Mouse (Mus musculus): ENCODE measurements at regions not wholly inside any gene's neighbourhood (a gene's known extent, or its start where the extent isn't known, plus 50 kb on each side); places are given as distances from the start of the nearest gene placed in this dataset.

DNA sequence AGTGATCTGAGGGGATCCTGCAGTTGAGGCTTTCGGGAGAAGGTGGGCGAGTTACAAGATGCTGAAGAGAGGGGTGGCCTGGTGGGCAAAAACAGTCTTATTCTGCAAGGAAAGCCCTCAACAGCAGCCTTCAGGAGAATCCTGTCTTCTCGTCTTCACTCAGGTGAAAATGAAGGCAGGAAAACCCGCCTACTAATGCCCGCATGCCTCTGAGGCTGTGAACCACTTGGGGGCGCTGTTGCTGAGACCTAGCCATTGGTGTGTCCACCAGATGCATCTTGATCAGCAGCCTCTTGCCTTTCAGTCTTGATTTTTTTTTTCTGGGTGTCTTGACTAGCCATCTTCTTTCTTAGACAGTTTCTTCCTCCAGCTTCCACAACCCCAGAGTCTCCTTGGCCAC is 85.2 kb upstream of the Tpm1 start:
- no peak overlapping the region for H3K27ac ChIP-seq (ENCODE audit: insufficient read depth, low read depth, low read length, poor library complexity, severe bottlenecking)
- no peaks in the 10 kb centered on the region for H3K9me3 ChIP-seq (ENCODE audit: control insufficient read depth, insufficient read depth, low read depth, low read length)
- H3K9ac ChIP-seq (ENCODE audit: insufficient read depth, low read depth, low read length, poor library complexity, severe bottlenecking) = no peak overlapping the region
- in situ Hi-C loops (cut with MboI; ENCODE audit: low sequenced_read_pairs in 2 of 2, unreplicated experiment in 2 of 2) = no loop called here
- H3K4me3 ChIP-seq (ENCODE audit: insufficient read depth in 1 of 2, low read depth in 1 of 2, low read length in 2 of 2, poor library complexity in 1 of 2, severe bottlenecking in 1 of 2) = no peak overlapping the region
- no peaks in the 10 kb centered on the region for H3K36me3 ChIP-seq (ENCODE audit: control insufficient read depth, insufficient read depth, low read length, poor library complexity, severe bottlenecking)
- TF ChIP-seq ZC3H11A (IDR thresholded peaks at IDR 0.05; ENCODE audit: borderline replicate concordance, low read depth, low read length) = peak; percentile 38; the same call in 1 of the 2 replicates
- no peak for TF ChIP-seq ZNF384 (IDR thresholded peaks at IDR 0.05; ENCODE audit: low read depth, low read length)
- no peaks in the 10 kb centered on the region for H3K4me1 ChIP-seq (ENCODE audit: control insufficient read depth in 2 of 2, insufficient read depth in 2 of 2, low read length in 2 of 2, poor library complexity in 1 of 2)
- peak; percentile 41 for DNase-seq (ENCODE audit: low read depth, low spot score)

DNA sequence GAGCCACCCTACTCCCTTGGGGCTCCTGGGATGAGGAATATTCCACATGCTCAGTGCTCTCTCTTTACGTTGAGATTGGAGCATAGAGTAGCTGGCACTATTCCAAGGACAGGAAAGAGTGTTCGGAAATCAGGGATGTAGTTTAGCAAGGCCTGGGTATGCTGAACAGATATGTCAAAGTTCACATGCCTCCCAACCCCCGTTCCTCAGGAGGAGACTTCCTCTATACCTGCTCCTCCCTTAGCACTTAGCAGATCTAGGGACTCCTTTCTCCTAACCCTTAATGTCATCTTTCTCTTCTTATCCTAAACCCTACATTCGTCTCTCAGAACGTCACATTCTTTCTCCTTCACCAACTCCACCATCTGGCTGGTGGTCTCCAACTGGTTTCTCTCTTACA is 83.2 kb upstream of the Tpm1 start:
- Histone ChIP-seq H3K36me3 (ENCODE audit: control insufficient read depth, insufficient read depth, low read length, poor library complexity, severe bottlenecking) (no peaks in the 10 kb centered on the region), H3K27ac (ENCODE audit: insufficient read depth, low read depth, low read length, poor library complexity, severe bottlenecking) (no peak overlapping the region), H3K4me1 (ENCODE audit: control insufficient read depth in 2 of 2, insufficient read depth in 2 of 2, low read length in 2 of 2, poor library complexity in 1 of 2) (no peaks in the 10 kb centered on the region), H3K9me3 (ENCODE audit: control insufficient read depth, insufficient read depth, low read depth, low read length) (no peaks in the 10 kb centered on the region), H3K9ac (ENCODE audit: insufficient read depth, low read depth, low read length, poor library complexity, severe bottlenecking) (no peak overlapping the region), H3K4me3 (ENCODE audit: insufficient read depth in 1 of 2, low read depth in 1 of 2, low read length in 2 of 2, poor library complexity in 1 of 2, severe bottlenecking in 1 of 2) (no peak overlapping the region)
- DNase-seq (ENCODE audit: low read depth, low spot score) = no peak
- TF ChIP-seq ZNF384 (IDR thresholded peaks at IDR 0.05; ENCODE audit: low read depth, low read length) (no peak), CHD2 (IDR thresholded peaks at IDR 0.05; ENCODE audit: low read depth, low read length) (no peak), MAFK (IDR thresholded peaks at IDR 0.05; ENCODE audit: insufficient read depth, low read depth, low read length) (no peak), ZC3H11A (IDR thresholded peaks at IDR 0.05; ENCODE audit: borderline replicate concordance, low read depth, low read length) (no peak), HCFC1 (IDR thresholded peaks at IDR 0.05; ENCODE audit: borderline replicate concordance, insufficient read depth, low read length) (no peak)
- in situ Hi-C loops (cut with MboI; ENCODE audit: low sequenced_read_pairs in 2 of 2, unreplicated experiment in 2 of 2) = no loop called here

DNA sequence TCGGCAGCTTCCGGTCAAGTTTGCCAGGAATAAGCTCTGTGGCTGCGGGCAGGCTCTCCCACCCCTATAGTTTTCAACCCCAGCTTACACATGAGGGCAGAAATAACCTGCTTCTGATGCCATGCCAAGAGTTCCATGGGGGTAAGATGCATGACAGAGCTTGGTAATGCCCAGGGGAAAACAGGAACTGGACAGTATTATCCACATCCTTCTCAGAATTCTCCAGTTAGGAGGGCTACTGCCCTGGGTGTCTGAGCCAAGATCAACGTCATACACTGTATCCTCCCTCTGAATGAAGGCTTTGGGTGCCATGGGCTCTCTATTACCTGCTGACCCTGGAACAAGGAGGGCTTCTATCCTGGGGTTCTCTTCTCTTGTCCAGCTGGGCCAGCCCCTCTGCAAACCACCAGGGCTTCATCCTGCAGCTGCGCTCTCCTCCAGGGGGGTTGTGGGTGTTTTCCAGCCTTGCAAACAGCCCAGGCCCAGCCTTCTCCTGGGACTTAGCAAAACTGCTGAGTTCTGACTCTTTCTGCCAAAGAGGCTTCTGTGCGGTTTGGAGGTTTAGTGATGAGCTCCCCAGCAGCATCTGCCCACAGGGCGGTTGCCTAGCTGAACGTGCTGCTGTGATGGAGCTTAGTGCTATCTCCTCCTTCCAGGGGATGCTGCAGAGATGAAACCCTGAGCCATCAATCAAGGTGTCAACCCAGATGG is 81.7 kb upstream of the Tpm1 start:
- no peak for DNase-seq (ENCODE audit: low read depth, low spot score)
- in situ Hi-C loops (cut with MboI; ENCODE audit: low sequenced_read_pairs in 2 of 2, unreplicated experiment in 2 of 2) = no loop called here
- no peaks in the 10 kb centered on the region for H3K4me1 ChIP-seq (ENCODE audit: control insufficient read depth in 2 of 2, insufficient read depth in 2 of 2, low read length in 2 of 2, poor library complexity in 1 of 2)
- no peak for TF ChIP-seq ZNF384 (IDR thresholded peaks at IDR 0.05; ENCODE audit: low read depth, low read length)
- no peak for TF ChIP-seq CHD2 (IDR thresholded peaks at IDR 0.05; ENCODE audit: low read depth, low read length)
- TF ChIP-seq MAFK (IDR thresholded peaks at IDR 0.05; ENCODE audit: insufficient read depth, low read depth, low read length) = no peak
- TF ChIP-seq ZC3H11A (IDR thresholded peaks at IDR 0.05; ENCODE audit: borderline replicate concordance, low read depth, low read length) = no peak
- TF ChIP-seq HCFC1 (IDR thresholded peaks at IDR 0.05; ENCODE audit: borderline replicate concordance, insufficient read depth, low read length) = no peak
- no peak overlapping the region for H3K9ac ChIP-seq (ENCODE audit: insufficient read depth, low read depth, low read length, poor library complexity, severe bottlenecking)
- H3K9me3 ChIP-seq (ENCODE audit: control insufficient read depth, insufficient read depth, low read depth, low read length) = no peaks in the 10 kb centered on the region
- no peak overlapping the region for H3K27ac ChIP-seq (ENCODE audit: insufficient read depth, low read depth, low read length, poor library complexity, severe bottlenecking)
- H3K36me3 ChIP-seq (ENCODE audit: control insufficient read depth, insufficient read depth, low read length, poor library complexity, severe bottlenecking) = no peaks in the 10 kb centered on the region
- no peak overlapping the region for H3K4me3 ChIP-seq (ENCODE audit: insufficient read depth in 1 of 2, low read depth in 1 of 2, low read length in 2 of 2, poor library complexity in 1 of 2, severe bottlenecking in 1 of 2)

DNA sequence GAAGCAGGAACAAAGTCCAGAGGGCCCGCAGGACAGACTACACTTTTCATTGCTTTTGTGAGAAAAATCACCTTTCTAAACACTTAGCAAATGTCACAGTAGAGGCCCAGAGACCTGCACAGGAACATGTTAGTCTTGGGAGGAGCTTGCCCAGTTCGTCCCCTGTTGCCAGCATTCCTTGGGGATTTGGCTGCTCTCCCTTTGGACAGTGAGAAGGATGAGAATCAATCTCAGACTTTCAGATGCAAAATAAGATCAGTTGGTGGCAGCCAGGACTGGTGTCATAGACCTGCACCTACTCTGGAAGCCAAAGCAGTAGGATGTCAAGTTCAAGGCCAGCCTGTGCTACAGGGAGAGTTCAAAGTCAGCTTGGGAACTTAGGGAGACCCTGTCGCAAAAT is 80.7 kb upstream of the Tpm1 start:
- Histone ChIP-seq H3K9me3 (ENCODE audit: control insufficient read depth, insufficient read depth, low read depth, low read length) (no peaks in the 10 kb centered on the region), H3K4me3 (ENCODE audit: insufficient read depth in 1 of 2, low read depth in 1 of 2, low read length in 2 of 2, poor library complexity in 1 of 2, severe bottlenecking in 1 of 2) (no peak overlapping the region), H3K4me1 (ENCODE audit: control insufficient read depth in 2 of 2, insufficient read depth in 2 of 2, low read length in 2 of 2, poor library complexity in 1 of 2) (no peaks in the 10 kb centered on the region), H3K27ac (ENCODE audit: insufficient read depth, low read depth, low read length, poor library complexity, severe bottlenecking) (no peak overlapping the region), H3K36me3 (ENCODE audit: control insufficient read depth, insufficient read depth, low read length, poor library complexity, severe bottlenecking) (no peaks in the 10 kb centered on the region), H3K9ac (ENCODE audit: insufficient read depth, low read depth, low read length, poor library complexity, severe bottlenecking) (no peak overlapping the region)
- in situ Hi-C loops (cut with MboI; ENCODE audit: low sequenced_read_pairs in 2 of 2, unreplicated experiment in 2 of 2) = no loop called here
- no peak for DNase-seq (ENCODE audit: low read depth, low spot score)
- TF ChIP-seq ZC3H11A (IDR thresholded peaks at IDR 0.05; ENCODE audit: borderline replicate concordance, low read depth, low read length) = no peak
- no peak for TF ChIP-seq HCFC1 (IDR thresholded peaks at IDR 0.05; ENCODE audit: borderline replicate concordance, insufficient read depth, low read length)
- TF ChIP-seq MAFK (IDR thresholded peaks at IDR 0.05; ENCODE audit: insufficient read depth, low read depth, low read length) = no peak
- no peak for TF ChIP-seq ZNF384 (IDR thresholded peaks at IDR 0.05; ENCODE audit: low read depth, low read length)
- TF ChIP-seq CHD2 (IDR thresholded peaks at IDR 0.05; ENCODE audit: low read depth, low read length) = no peak

DNA sequence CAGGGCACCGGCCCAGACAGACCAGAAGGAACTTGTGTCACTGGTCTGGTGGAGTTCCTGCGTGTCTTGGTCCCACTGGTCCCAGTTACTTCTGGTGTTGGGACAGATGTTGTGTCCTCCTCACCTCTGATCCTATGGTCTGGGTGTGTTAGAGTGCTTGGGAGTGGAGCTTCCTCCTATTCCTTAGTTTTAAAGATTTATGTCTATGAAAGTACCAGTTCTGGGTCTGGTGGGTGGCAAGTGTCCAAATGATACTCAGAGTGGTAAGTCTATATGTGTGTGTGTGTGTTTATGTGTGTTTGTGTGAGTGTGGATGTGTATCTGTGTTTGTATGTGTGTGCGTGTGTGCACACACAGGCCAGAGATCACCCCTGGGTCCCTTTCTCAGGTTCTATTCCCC is 79.9 kb upstream of the Tpm1 start:
- no peak overlapping the region for H3K9ac ChIP-seq (ENCODE audit: insufficient read depth, low read depth, low read length, poor library complexity, severe bottlenecking)
- H3K27ac ChIP-seq (ENCODE audit: insufficient read depth, low read depth, low read length, poor library complexity, severe bottlenecking) = no peak overlapping the region
- no peak overlapping the region for H3K4me3 ChIP-seq (ENCODE audit: insufficient read depth in 1 of 2, low read depth in 1 of 2, low read length in 2 of 2, poor library complexity in 1 of 2, severe bottlenecking in 1 of 2)
- H3K9me3 ChIP-seq (ENCODE audit: control insufficient read depth, insufficient read depth, low read depth, low read length) = no peaks in the 10 kb centered on the region
- no peaks in the 10 kb centered on the region for H3K4me1 ChIP-seq (ENCODE audit: control insufficient read depth in 2 of 2, insufficient read depth in 2 of 2, low read length in 2 of 2, poor library complexity in 1 of 2)
- no peaks in the 10 kb centered on the region for H3K36me3 ChIP-seq (ENCODE audit: control insufficient read depth, insufficient read depth, low read length, poor library complexity, severe bottlenecking)
- in situ Hi-C loops (cut with MboI; ENCODE audit: low sequenced_read_pairs in 2 of 2, unreplicated experiment in 2 of 2) = no loop called here
- no peak for DNase-seq (ENCODE audit: low read depth, low spot score)
- TF ChIP-seq HCFC1 (IDR thresholded peaks at IDR 0.05; ENCODE audit: borderline replicate concordance, insufficient read depth, low read length) (no peak), ZC3H11A (IDR thresholded peaks at IDR 0.05; ENCODE audit: borderline replicate concordance, low read depth, low read length) (no peak), CHD2 (IDR thresholded peaks at IDR 0.05; ENCODE audit: low read depth, low read length) (no peak), ZNF384 (IDR thresholded peaks at IDR 0.05; ENCODE audit: low read depth, low read length) (no peak), MAFK (IDR thresholded peaks at IDR 0.05; ENCODE audit: insufficient read depth, low read depth, low read length) (no peak)

All from ES-E14 (cell line).